Mouse (Mus musculus) heart, embryonic 10.5 days (tissue): Measurements from ENCODE around the gene Vrtn. TPM values are rescaled to one million over a fixed set of nuclear protein-coding genes. Genes with fewer than 3 reads are reported as not detected.

Source experiments
- DNase-seq: peaks from one replicate; pipeline ENCODE4 v3.0.0-alpha.2; 2017; ENCODE audit warnings: low spot score
- H3K27ac ChIP-seq: fragments of 300-500 bp; sonication (generic); 2 replicates; pipeline ENCODE4 v1.5.1; 2016; ENCODE audit warnings: mild to moderate bottlenecking
- H3K27me3 ChIP-seq: fragments of 300-500 bp; sonication (generic); 2 replicates; pipeline ENCODE4 v1.6.1; 2016; ENCODE audit warnings: mild to moderate bottlenecking; ENCODE audit not compliant: poor library complexity, insufficient read depth, severe bottlenecking
- H3K36me3 ChIP-seq: fragments of 300-500 bp; sonication (generic); 2 replicates; pipeline ENCODE4 v1.6.1; 2016; ENCODE audit warnings: mild to moderate bottlenecking, moderate library complexity
- H3K4me1 ChIP-seq: fragments of 300-500 bp; sonication (generic); 2 replicates; pipeline ENCODE4 v1.6.1; 2016; ENCODE audit warnings: mild to moderate bottlenecking
- H3K4me3 ChIP-seq: fragments of 300-500 bp; sonication (generic); 2 replicates; pipeline ENCODE4 v1.5.1; 2016; ENCODE audit warnings: mild to moderate bottlenecking, moderate library complexity
- H3K9me3 ChIP-seq: fragments of 300-500 bp; sonication (generic); 2 replicates; pipeline ENCODE4 v1.6.1; 2016; ENCODE audit warnings: mild to moderate bottlenecking, moderate library complexity
- WGBS: fragments of 180-500 bp; shearing (Covaris S2); methylation state at CpG from one replicate; pipeline ENCODE4 v1.1.7; 2016; 5-methylcytosine and 5-hydroxymethylcytosine counted together
- polyA plus RNA-seq: library from polyadenylated mRNA; unstranded; fragments of >200 nt; fragmentation: Nextera tagmentation; extraction: Ambion mirVana; gene quantifications from 2 replicates; pipeline ENCODE4 v1.2.1, GENCODE M21; 2016

Gene Vrtn
- polyA plus RNA-seq: not detected in 2 replicates

DNA sequence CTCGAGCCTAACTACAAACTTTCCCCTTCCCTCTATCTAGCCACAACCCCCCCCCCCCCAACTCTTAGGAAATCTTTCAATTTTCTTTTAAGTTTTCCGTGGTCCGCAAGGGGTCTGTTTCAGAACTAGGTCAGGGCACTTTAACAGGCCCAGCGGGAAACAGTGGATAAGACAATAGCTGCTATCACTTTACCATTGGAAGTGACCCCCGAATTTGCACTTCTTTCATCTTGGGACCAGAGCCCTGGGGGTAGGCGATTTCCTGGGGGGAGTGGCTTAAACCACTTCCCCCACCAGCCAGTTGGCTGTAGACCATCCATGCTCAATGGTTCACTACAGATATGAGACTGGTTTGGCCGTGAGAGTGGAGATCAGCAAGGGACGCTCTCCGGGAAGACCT is at the start of gene Vrtn:
Gene Vrtn, plus strand, starts transcription at position 366 of the 400 bp plus-strand sequence.
- WGBS: 6% methylated on average over 9 of the region's 9 CpGs
- no peak within 1 kb of the TSS for H3K4me3 ChIP-seq
- no peaks in the 10 kb centered on the region for H3K36me3 ChIP-seq
- no peak for DNase-seq
- no peaks in the 10 kb centered on the region for H3K9me3 ChIP-seq
- H3K4me1 ChIP-seq: peaks cover 15% of the 10 kb centered on the region
- H3K27ac ChIP-seq: no peak within 1 kb of the TSS
- H3K27me3 ChIP-seq: peaks cover 58% of the 10 kb centered on the region

- 15% methylated on average over 8 of the region's 8 CpGs for WGBS
- DNase-seq: no peak
- no peaks in the 10 kb centered on the region for H3K9me3 ChIP-seq
- no peak overlapping the region for H3K27ac ChIP-seq
- no peak overlapping the region for H3K4me3 ChIP-seq
- H3K4me1 ChIP-seq: no peaks in the 10 kb centered on the region
- H3K36me3 ChIP-seq: peaks cover 10% of the 10 kb centered on the region
- H3K27me3 ChIP-seq: peaks cover 36% of the 10 kb centered on the region
Measured at GRCm38 (mm10) chr12:84598324-84598723, 42.5 kb upstream of the Vrtn start.

DNA sequence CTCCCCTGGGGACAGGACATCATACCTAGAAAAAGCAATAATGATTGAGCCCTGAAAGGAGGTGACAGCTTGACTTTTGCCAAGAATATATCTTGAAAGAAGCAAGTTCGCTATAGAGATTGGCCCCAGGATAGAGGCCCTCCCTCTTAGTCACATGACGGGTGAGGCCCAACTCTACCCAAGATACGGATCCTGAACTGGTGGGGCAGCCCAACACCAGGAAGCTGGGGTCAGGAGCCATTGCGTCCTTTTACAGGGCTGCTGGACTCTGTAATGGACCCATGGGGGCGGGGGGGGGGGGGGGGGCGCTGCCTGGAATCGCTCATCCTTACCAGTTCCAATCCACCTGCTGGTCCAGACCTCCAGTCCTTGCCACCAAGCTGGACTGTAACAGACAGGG is 36.8 kb upstream of the Vrtn start:
- 79% methylated on average over 7 of the region's 7 CpGs for WGBS
- peaks cover 35% of the 10 kb centered on the region for H3K36me3 ChIP-seq

GRCm38 (mm10) chr12:84605860-84606259 is 35.0 kb upstream of the Vrtn start:
- H3K27ac ChIP-seq: no peak overlapping the region
- no peaks in the 10 kb centered on the region for H3K9me3 ChIP-seq
- H3K36me3 ChIP-seq: peaks cover 38% of the 10 kb centered on the region
- WGBS: 81% methylated on average over 7 of the region's 7 CpGs
- no peak for DNase-seq
- no peak overlapping the region for H3K4me3 ChIP-seq
- H3K27me3 ChIP-seq: no peaks in the 10 kb centered on the region
- H3K4me1 ChIP-seq: no peaks in the 10 kb centered on the region

More for the DNA sequence above, 36.8 kb upstream of the Vrtn start:
- no peaks in the 10 kb centered on the region for H3K9me3 ChIP-seq
- H3K27me3 ChIP-seq: peaks cover 5% of the 10 kb centered on the region
- H3K4me3 ChIP-seq: no peak overlapping the region
- DNase-seq: no peak
- no peak overlapping the region for H3K27ac ChIP-seq
- H3K4me1 ChIP-seq: no peaks in the 10 kb centered on the region

GRCm38 (mm10) chr12:84611718-84612117 is 29.1 kb upstream of the Vrtn start:
- H3K4me1 ChIP-seq: peaks cover 15% of the 10 kb centered on the region; the same call in 1 of the 2 replicates
- no peak for DNase-seq
- H3K27ac ChIP-seq: no peak overlapping the region
- no peaks in the 10 kb centered on the region for H3K9me3 ChIP-seq
- H3K36me3 ChIP-seq: peaks cover 15% of the 10 kb centered on the region
- 91% methylated on average over 10 of the region's 10 CpGs for WGBS
- no peaks in the 10 kb centered on the region for H3K27me3 ChIP-seq
- H3K4me3 ChIP-seq: no peak overlapping the region

DNA sequence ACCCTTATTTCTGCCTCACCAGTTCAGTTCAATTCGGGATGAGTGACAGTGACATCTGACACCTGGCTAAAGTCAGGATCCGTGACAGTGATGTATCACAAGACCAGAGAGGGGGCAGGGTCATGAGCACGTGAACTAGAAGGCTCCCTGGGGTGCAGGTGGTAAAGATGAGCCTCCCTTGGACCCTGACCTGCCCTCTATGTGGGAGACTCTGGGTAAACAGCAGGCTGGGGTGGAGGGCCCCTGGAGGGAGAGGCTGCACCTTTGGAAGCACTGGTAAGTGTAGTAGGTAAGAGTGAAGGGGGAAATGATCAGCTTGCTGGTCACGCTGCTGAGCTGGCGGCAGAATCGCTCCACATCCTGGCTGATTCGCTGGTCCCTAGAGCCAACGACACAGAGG is 28.3 kb upstream of the Vrtn start:
- Histone ChIP-seq H3K4me3 (no peak overlapping the region), H3K9me3 (no peaks in the 10 kb centered on the region), H3K4me1 (peaks cover 15% of the 10 kb centered on the region; the same call in 1 of the 2 replicates), H3K27ac (no peak overlapping the region), H3K27me3 (no peaks in the 10 kb centered on the region), H3K36me3 (peaks cover 10% of the 10 kb centered on the region)
- DNase-seq: no peak
- 57% methylated on average over 8 of the region's 8 CpGs for WGBS

- no peaks in the 10 kb centered on the region for H3K9me3 ChIP-seq
- H3K27ac ChIP-seq: no peak overlapping the region
- H3K4me3 ChIP-seq: no peak overlapping the region
- no peaks in the 10 kb centered on the region for H3K27me3 ChIP-seq
- peaks cover 3% of the 10 kb centered on the region; the same call in 1 of the 2 replicates for H3K36me3 ChIP-seq
- no peak for DNase-seq
- WGBS: 78% methylated on average over 11 of the region's 11 CpGs
- H3K4me1 ChIP-seq: peaks cover 15% of the 10 kb centered on the region; the same call in 1 of the 2 replicates
Measured at GRCm38 (mm10) chr12:84614001-84614400, 26.8 kb upstream of the Vrtn start.

DNA sequence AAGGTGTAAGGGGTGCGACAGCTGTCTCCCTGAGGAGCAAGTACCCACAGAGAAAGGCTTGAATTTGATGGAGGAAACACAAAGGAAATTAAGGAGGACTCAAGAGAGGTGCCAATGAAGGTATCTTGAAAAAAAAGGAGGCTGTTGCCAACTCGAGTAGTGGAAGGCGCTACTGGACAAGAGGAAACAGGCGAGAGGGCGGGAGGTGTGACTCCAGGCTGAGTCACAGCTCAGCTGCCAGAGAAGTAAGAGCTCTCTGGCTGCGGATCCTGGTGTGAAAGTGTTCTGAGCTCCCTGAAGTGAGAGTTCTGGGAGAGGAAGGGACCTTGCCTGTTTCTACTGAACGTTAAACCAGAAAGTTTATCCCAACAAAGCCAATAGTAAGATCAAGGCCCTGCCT is 26.3 kb upstream of the Vrtn start:
- H3K9me3 ChIP-seq: no peaks in the 10 kb centered on the region
- H3K36me3 ChIP-seq: no peaks in the 10 kb centered on the region; the same call in 1 of the 2 replicates
- 38% methylated on average over 7 of the region's 7 CpGs for WGBS
- H3K4me1 ChIP-seq: peaks cover 15% of the 10 kb centered on the region; the same call in 1 of the 2 replicates
- no peak for DNase-seq
- no peaks in the 10 kb centered on the region for H3K27me3 ChIP-seq
- H3K4me3 ChIP-seq: no peak overlapping the region
- H3K27ac ChIP-seq: 0 out of 2 replicates have a peak overlapping the region, but pooled peaks have one; percentile 29

DNA sequence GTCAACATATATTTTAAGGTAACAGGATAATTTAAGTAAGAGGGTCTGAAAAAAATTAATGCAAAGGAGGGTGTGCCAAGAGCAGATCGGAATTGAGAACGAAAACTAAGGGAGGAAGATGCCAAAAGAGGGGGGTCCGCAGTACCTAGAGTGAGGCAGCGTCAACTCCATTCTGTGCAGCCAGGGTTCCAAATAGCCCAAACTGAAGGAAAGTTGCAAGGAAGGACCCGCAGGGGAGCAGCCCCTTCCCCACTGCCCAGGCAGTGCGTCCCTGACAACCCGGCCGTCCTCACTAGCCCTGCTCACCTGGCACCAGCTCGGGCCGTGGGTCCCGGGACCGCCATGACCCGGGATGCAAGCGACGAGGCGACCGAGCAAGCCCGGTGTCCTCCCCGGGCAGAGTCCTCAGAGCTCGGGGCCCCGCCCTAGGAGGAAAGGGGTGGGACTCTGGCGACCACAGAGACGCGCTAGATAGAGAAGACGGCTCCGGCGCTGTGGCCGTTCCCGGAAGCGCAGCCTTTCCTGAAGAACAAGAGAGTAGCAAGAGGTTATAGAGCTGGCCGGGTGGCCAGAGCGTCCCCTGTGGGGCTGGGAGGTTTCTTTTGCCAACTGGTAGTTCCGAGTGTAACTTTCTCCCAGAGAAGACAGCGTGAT is 23.7 kb upstream of the Vrtn start, which contains the start of gene Abcd4:
Gene Abcd4, minus strand, starts transcription at position 437 of the 654 bp plus-strand sequence.
- peak; percentile 98 for DNase-seq
- H3K4me1 ChIP-seq: peaks cover 31% of the 10 kb centered on the region
- H3K4me3 ChIP-seq: peak within 1 kb of the TSS; percentile 78
- no peaks in the 10 kb centered on the region for H3K9me3 ChIP-seq
- WGBS: under 1% methylated on average over 34 of the region's 34 CpGs
- H3K36me3 ChIP-seq: no peaks in the 10 kb centered on the region; the same call in 1 of the 2 replicates
- H3K27ac ChIP-seq: peak within 1 kb of the TSS; percentile 90
- no peaks in the 10 kb centered on the region for H3K27me3 ChIP-seq

DNA sequence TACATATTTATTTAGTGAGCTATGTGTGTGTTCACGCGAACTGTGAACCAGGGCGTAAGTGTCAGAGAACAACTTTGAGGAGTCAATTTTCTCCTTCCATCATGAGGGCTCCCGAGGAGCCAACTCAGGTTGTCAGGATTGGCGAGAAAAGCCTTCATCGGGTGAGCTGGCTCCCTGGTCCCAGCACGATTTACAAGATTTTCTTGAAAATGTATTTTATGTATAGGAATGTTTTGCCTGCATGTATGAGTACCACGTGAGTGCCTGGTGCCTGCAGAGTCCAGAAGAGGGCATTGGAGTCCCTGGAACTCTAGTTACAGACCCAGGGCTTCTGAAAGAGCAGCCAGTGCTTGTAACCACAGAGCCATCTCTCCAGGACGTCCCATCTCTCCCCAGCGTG is 23.2 kb upstream of the Vrtn start:
- peaks cover 29% of the 10 kb centered on the region for H3K4me1 ChIP-seq
- 11% methylated on average over 10 of the region's 10 CpGs for WGBS
- H3K9me3 ChIP-seq: no peaks in the 10 kb centered on the region
- peak overlapping the region; percentile 81 for H3K27ac ChIP-seq
- DNase-seq: no peak
- H3K4me3 ChIP-seq: peak overlapping the region; percentile 78
- no peaks in the 10 kb centered on the region for H3K36me3 ChIP-seq
- H3K27me3 ChIP-seq: no peaks in the 10 kb centered on the region

DNA sequence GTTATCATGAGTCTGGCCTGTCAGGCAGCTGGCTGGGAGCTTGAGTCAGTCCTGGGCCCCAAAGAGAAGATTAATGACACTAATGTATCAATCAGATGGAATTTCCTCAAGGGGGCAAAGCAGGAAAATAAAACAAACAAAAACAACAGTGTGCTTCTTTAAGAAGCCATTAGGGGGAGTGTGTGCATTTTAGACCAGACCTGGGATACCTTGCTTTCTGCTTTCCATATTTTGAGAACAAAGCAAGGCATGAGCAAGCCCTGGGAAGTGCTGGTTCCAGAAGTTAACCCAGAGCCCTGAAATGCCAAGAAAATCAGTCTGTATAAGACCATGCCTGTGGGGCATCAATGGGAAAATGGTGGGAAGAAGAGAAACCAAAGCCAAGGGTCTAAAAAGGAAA is 19.8 kb upstream of the Vrtn start:
- H3K36me3 ChIP-seq: no peaks in the 10 kb centered on the region
- H3K9me3 ChIP-seq: no peaks in the 10 kb centered on the region
- H3K4me1 ChIP-seq: peaks cover 29% of the 10 kb centered on the region
- no peak for DNase-seq
- no peak overlapping the region for H3K4me3 ChIP-seq
- H3K27me3 ChIP-seq: peaks cover 22% of the 10 kb centered on the region; the same call in 1 of the 2 replicates
- no peak overlapping the region for H3K27ac ChIP-seq

- Histone ChIP-seq H3K27me3 (peaks cover 29% of the 10 kb centered on the region; the same call in 1 of the 2 replicates), H3K9me3 (no peaks in the 10 kb centered on the region), H3K36me3 (no peaks in the 10 kb centered on the region), H3K4me3 (no peak overlapping the region), H3K4me1 (peaks cover 26% of the 10 kb centered on the region), H3K27ac (no peak overlapping the region)
- no peak for DNase-seq
- WGBS: 25% methylated on average over 8 of the region's 8 CpGs
Measured at GRCm38 (mm10) chr12:84624601-84625000, 16.2 kb upstream of the Vrtn start.

DNA sequence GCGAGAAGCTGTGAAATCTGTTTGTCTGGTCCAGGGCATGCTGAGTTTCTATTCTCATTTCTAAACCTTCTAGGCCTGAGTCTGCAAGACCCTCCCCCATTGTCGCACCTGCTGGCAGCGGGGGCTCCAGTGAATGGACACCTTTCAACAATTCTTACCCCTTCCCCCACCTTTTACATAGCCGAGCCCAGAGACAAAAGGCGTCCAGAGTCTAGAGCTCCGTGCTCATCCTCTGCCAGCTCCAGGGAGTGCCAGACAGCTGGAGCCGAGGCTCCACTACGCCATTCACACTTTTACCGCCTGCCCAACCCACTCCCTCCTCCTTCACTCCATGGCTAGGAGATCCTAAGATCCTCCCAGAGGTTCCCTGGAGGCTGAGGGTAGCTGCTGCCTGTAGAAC is 15.7 kb upstream of the Vrtn start:
- DNase-seq: no peak
- WGBS: 7% methylated on average over 9 of the region's 9 CpGs
- H3K4me1 ChIP-seq: peaks cover 22% of the 10 kb centered on the region
- H3K9me3 ChIP-seq: no peaks in the 10 kb centered on the region
- H3K36me3 ChIP-seq: no peaks in the 10 kb centered on the region
- H3K27ac ChIP-seq: no peak overlapping the region
- H3K27me3 ChIP-seq: peaks cover 29% of the 10 kb centered on the region; the same call in 1 of the 2 replicates
- H3K4me3 ChIP-seq: peak overlapping the region; percentile 45
